Mouse (Mus musculus): ENCODE data around the gene Ttyh2.

The Ttyh2 gene

GRCm38 (mm10) chr11:114683029-114683721, 7.9 kb downstream of the Ttyh2 start:
- peak; percentile 73 for DNase-seq

- DNase-seq = peak; percentile 76
Observed at GRCm38 (mm10) chr11:114683722-114684621, 8.7 kb downstream of the Ttyh2 start.

- DNase-seq = peak; percentile 100
Observed at GRCm38 (mm10) chr11:114684627-114685373, 9.6 kb downstream of the Ttyh2 start.

- DNase-seq = no peak
Observed at GRCm38 (mm10) chr11:114685526-114686040, 10.4 kb downstream of the Ttyh2 start.

DNA sequence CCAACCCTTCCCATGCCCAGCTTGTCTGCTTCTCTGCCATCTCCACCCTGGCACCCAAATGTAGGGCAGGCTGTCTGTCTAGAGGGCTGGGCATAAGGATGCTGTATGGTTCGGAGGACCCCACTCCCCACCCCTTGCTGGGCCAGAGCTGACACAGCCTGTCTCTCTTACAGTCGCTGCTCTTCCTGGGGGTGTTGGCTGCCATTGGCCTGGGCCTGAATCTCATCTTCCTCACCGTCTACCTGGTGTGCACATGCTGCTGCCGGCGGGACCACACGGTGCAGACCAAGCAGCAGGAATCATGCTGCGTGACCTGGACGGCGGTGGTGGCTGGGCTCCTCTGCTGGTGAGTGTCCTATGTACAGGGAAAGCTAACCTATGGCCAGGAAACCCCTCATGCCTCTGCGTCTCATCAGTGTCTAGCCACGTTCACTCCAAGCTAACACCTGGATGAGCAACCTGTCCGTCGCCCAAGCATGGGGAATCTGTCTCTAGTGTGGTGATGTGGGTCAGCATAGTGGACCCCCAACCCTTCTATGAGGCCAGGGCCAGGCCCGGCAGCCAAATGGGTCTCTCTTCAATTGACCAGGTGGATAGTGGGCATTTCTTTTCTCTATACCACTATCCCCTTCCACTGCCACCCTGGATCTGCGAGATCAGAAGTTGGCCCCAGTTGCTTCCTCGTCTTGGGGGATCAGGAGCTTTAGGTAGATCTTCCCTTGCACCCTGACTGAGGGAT, 11.2 kb downstream of the Ttyh2 start:
- peak; percentile 61 for DNase-seq

DNA sequence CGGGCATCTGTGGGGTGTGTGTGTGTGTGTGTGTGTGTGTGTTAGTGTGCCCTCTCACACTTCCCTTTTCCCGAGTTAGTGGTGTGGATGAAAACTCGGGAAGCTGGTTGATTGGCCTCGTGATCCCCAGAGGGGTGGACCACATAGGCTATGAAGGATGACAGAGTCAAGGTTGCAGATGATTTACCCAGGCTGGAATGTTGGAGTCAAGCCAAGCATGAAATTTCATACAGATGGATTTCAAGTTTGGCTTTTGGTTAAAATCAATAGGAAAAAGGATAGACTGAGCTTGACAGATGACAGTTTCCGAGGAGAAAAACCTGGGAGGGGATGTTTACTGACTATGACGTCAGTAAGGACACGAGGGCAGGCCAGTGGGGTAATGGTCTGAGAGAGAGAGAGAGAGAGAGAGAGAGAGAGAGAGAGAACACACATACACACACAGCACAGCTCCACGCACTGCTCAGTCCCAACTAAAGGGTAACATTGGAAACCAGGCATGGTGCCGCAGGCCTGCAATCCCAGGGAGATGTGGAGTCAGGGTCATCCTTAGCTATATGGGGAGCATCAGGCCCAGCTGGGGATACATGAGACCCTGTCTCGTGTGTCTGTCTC, 12.4 kb downstream of the Ttyh2 start:
- peak; percentile 65 for DNase-seq

DNA sequence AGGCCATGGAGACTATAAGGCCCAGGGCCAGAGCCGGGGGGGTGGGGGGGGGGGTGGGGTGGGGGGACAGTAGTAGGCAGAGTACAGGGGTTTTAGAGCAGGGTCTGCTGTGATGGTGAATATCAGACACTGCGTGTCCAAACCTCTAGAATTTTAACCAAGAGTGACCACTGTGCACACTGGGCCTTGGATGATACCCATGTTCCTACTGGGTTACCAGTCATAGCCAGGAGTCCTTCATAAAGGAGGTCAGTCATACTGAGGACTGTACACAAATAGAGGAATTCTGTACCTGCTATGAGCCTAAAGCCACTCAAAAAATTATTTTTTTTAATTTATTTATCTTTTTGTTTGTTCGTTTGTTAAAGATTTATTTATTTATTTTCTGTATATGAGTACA, 13.5 kb downstream of the Ttyh2 start:
- peak; percentile 60 for DNase-seq

DNA sequence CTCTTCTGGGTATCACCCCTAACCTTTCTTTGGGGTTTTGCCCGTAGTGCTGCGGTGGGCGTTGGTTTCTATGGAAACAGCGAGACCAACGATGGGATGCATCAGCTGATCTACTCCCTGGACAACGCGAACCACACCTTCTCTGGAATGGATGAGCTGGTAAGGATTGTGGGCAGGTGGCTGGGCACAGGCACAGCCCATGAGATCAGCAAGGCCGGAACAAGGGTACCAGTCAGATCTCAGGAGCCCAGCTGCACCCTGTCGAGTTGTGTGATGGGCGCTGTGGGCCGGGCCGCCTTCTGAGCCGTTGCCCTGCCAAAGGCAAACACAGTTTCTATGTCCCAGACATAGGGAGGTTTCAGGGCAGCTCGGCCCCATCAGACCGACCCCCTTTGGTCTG, 15.0 kb downstream of the Ttyh2 start:
- DNase-seq = peak; percentile 65

DNA sequence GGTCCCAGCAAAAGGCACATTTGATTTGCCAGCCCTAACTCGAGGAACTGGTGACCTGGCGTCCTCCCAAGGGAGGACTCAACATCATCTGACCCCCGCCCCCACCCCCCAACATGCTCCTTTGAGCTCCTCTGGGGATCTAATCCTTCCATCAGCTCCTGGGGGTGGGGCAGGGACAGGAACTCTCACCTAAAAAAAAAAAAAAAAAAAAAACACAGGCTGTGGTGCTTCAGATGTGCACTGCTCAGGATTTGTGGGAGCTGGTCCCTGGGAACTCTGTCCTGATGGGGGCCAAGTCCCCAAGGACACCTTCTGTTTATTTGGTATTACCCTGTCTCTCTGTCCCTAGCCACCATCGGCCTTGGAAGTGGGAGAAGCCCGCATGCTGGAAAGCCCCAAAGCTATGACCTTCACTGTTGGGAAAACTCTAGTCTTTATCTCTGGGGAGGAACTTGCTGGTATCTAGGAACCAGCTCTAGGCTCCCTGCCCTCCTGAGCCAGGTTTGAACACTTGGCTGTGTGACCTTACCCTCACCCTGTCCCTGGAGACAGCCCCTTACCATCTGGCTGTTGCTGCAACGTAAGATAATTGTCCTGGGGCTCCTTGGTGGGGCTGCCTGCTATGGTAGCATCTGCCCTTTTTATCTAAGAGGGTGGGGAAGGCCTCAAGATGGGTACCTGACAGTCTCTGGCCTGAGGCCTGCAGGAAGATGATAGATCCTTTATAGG, 16.4 kb downstream of the Ttyh2 start:
- DNase-seq = no peak

GRCm38 (mm10) chr11:114692601-114693000, 17.4 kb downstream of the Ttyh2 start:
- DNase-seq = peak; percentile 37

DNA sequence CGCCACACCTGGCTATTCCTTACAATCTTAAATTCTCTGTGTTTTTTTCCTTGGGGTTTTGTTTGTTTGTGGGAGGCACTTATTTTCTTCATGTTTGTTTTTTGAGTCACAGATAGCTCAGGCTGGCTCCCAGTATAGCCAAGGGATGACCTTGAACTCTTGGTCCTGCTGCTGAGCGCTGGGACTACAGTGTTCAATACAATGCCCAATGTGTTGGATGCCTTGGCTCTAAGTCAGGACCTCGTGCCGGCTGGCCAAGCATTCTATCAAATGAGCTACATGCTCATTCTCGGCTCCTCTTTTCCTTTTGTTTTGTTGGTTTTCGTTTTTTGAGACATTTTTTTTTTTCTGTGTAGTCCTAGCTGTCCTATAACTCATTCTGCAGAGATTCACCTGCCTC, 18.2 kb downstream of the Ttyh2 start:
- no peak for DNase-seq

- DNase-seq = no peak
Observed at GRCm38 (mm10) chr11:114694451-114694850, 19.2 kb downstream of the Ttyh2 start.

- no peak for DNase-seq
Observed at GRCm38 (mm10) chr11:114698496-114698895, 23.3 kb downstream of the Ttyh2 start.

DNA sequence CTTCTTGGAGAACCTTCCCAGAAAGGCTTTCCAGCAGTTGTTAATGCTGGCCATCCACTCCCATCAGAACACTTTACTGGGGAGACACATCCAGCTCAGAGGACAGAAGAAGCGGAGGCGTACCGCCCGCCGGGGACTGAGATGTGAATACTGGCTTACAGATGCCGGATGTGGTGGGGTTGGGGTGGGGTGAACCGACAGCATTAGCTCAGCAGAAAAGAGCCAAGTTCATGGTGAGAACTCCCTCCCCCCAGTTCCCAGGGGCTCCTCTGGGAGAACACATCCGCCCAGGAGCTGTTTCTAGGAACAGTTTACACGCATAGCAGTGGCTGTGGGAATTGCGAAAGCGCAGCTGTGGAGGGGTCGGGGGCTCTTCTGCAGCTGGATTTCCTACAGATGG, 24.3 kb downstream of the Ttyh2 start:
- DNase-seq = no peak

GRCm38 (mm10) chr11:114702311-114702995, 27.2 kb downstream of the Ttyh2 start:
- no peak for DNase-seq

DNA sequence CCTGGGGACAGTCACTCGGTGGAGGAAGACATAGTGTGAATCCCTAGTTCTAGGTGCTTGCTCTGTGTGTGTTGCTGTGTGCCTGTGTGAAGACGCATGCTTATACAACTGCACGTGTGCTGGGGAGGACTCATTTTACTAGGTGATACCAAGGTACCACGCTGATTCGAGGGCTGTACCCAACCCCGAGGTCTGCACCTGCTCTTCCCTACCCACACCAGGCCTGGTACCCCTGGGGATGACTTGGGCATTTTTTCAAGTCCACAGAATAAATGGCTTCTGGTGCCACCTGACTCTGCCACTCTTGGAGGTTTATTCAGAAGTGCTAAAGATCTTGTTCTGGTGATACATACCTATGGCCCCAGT, 27.7 kb downstream of the Ttyh2 start:
- DNase-seq = no peak

DNA sequence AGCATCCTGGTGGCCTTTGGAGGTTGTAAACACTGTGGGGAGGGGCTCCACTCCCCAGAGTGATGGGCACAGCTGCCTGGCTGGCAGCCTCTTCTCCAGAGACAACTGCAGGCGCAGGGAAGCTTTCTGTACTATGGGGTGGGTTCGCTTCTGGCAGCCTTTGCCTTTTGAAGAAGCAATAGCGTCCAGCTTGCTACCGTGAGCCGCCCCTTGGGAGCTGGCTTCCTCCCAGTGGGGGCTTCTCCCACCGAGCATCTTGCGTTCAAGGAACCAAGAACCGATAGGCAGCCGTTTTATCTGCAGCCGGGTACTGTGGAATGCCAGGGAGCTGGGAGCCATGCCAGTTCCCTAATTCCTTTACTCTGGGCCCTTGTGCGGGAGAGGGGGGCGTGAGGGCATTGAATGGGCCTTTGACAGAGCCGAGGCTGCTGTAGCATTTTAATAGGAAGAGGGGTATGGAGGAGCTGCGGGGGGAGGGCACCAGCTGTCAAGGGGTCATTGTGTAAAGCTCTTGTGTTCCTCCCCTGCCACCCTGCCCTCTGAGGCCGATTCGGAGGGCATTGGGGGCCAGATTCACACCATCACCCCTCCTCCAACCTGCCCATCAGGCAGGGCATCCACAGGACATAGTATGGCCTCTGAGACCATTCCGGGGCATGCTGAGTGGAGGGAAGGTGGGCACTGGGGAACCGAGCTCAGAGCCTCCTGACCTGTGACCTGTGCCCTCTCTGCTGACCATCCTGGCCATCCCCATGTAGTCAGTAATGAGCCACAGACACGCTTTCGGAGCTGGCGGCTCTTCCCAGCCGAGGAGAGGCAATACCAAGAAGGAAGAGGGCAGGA, 29.1 kb downstream of the Ttyh2 start:
- DNase-seq = peak; percentile 64

DNA sequence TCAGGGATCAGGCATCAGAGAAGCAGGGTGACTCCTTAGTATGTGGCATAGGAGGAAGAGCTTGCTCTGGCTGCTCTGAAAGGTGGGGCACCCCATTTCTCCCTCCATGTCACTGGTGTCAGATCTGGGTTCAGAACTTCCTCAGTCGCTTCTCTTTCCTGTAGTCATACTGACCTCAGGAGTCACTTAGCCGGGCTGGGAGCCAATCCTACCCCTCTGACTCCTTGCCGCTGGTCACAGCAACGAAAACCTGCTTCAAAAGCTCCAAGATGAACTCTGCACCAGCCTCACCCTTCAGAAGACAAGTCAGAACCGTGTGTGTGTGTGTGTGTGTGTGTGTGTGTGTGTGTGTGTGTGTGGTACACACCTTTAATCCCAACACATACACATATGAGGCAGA, 31.1 kb downstream of the Ttyh2 start:
- no peak for DNase-seq

GRCm38 (mm10) chr11:114711393-114711792, 36.2 kb downstream of the Ttyh2 start:
- DNase-seq = no peak

DNA sequence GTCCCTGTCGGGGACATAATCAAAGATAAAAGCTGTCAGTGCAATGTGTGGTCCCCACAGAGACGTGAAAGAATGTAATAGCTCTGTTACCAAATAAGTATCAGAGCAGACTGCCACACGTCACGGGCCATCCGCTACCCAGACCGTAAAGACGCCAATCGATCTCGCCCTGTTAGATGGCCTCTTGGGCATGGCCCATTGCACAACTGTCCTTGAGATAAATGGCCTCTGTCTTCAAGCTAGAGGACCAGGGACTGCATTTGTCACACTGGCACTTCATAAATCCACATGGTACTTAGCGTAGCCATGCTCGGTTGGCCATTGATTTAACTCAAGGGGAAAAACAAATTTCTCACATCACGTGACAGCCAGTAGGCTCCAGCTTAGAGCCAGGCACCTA, 36.6 kb downstream of the Ttyh2 start:
- DNase-seq = no peak

Measured in cerebellum, adult 9-10 months (tissue).